Mouse (Mus musculus): ENCODE measurements around the gene Rnf43. TPM values are rescaled to one million over a fixed set of nuclear protein-coding genes. Genes with fewer than 3 reads are reported as not detected.

The Rnf43 gene
- polyA plus RNA-seq, 1 experiment from 2014 or later: 0.65 TPM

GRCm38 (mm10) chr11:87736647-87737134 is 74.2 kb downstream of the Rnf43 start:
- Histone ChIP-seq H3K36me3 (peaks cover 15% of the 10 kb centered on the region; the same call in 1 of the 2 replicates), H3K9me3 (no peaks in the 10 kb centered on the region), H3K4me3 (peak overlapping the region; percentile 91), H3K9ac (peak overlapping the region; percentile 87), H3K27ac (replicated peaks) (peak overlapping the region; percentile 79), H3K27me3 (no peaks in the 10 kb centered on the region), H3K4me2 (peak overlapping the region; percentile 82), H3K4me1 (replicated peaks) (peaks cover 20% of the 10 kb centered on the region)
- WGBS: 2% methylated on average over 31 of the region's 31 CpGs
- ATAC-seq (ENCODE audit: low FRiP score, low read depth): peak; percentile 54

GRCm38 (mm10) chr11:87737175-87737740 is 74.7 kb downstream of the Rnf43 start, which contains the start of gene Supt4a:
Gene Supt4a, plus strand, starts transcription at chr11:87737552.
- WGBS: under 1% methylated on average over 48 of the region's 57 CpGs
- Histone ChIP-seq H3K27ac (replicated peaks) (peak within 1 kb of the TSS; percentile 79), H3K4me1 (replicated peaks) (peaks cover 20% of the 10 kb centered on the region), H3K27me3 (no peaks in the 10 kb centered on the region), H3K9ac (peak within 1 kb of the TSS; percentile 87), H3K4me3 (peak within 1 kb of the TSS; percentile 91), H3K36me3 (peaks cover 18% of the 10 kb centered on the region; the same call in 1 of the 2 replicates), H3K9me3 (no peaks in the 10 kb centered on the region), H3K4me2 (peak within 1 kb of the TSS; percentile 82)
- ATAC-seq (ENCODE audit: low FRiP score, low read depth): peak; percentile 95

- peaks cover 35% of the 10 kb centered on the region for H3K36me3 ChIP-seq
- H3K4me1 ChIP-seq (replicated peaks): no peaks in the 10 kb centered on the region
- WGBS: 91% methylated on average over 3 of the region's 3 CpGs
- no peak for ATAC-seq (ENCODE audit: low FRiP score, low read depth)
- no peak overlapping the region for H3K4me2 ChIP-seq
- H3K9me3 ChIP-seq: no peaks in the 10 kb centered on the region
- H3K27me3 ChIP-seq: no peaks in the 10 kb centered on the region
- no peak overlapping the region for H3K9ac ChIP-seq
- no peak overlapping the region for H3K27ac ChIP-seq (replicated peaks)
- no peak overlapping the region for H3K4me3 ChIP-seq
Measured at GRCm38 (mm10) chr11:87743691-87744090, 81.2 kb downstream of the Rnf43 start.

- Histone ChIP-seq H3K9ac (no peak overlapping the region), H3K9me3 (no peaks in the 10 kb centered on the region), H3K27ac (replicated peaks) (no peak overlapping the region), H3K36me3 (peaks cover 27% of the 10 kb centered on the region), H3K27me3 (no peaks in the 10 kb centered on the region), H3K4me2 (no peak overlapping the region), H3K4me3 (no peak overlapping the region), H3K4me1 (replicated peaks) (no peaks in the 10 kb centered on the region)
- ATAC-seq (ENCODE audit: low FRiP score, low read depth): no peak
- WGBS: 80% methylated on average over 4 of the region's 4 CpGs
Measured at GRCm38 (mm10) chr11:87744964-87745363, 82.4 kb downstream of the Rnf43 start.

DNA sequence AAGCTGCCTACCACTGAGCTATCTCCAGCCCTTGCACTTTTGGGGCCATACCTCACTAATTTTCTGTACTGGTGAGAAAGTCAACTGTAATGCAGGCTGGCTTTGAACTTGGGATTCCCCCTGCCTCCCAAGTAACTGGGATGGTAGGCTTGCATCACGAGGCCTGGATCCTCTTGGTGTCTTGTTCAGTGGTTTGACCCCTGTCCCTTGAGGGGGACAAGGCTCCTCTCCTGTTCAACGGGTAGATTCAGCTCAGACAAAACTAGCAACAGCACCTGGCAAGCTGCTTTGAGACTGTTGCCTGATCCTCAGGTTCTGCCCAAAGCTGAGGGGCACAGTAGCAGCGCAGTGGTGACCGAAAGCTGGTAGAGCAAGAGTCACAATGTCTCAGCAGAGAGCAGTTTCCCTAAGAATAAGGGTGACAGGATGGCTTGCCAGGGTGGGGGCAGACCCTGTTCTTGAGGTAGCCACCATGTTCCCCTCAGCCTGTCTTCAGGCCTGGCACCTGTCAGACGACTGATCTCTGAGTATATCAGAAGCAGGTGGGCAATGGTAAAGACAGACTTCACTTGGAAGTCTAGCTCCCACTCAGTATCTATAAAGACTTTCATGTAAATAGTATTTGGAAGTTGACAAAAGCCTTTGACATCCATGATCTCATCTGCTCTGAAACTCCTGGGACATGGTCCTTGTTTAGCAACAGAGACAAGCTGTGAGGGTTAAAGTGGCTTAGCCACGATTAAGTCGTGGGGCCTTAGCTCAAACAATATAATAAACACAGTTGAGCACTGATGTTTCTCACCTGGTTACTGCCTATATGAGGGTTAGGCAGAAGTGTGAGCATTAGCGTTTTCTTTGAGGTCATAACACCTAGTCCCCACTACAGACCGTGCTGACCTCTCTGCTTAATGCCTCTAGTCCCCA is 83.4 kb downstream of the Rnf43 start:
- no peak overlapping the region for H3K9ac ChIP-seq
- H3K4me3 ChIP-seq: no peak overlapping the region
- no peak overlapping the region for H3K27ac ChIP-seq (replicated peaks)
- 83% methylated on average over 9 of the region's 9 CpGs for WGBS
- H3K4me1 ChIP-seq (replicated peaks): no peaks in the 10 kb centered on the region
- no peak for ATAC-seq (ENCODE audit: low FRiP score, low read depth)
- no peaks in the 10 kb centered on the region for H3K27me3 ChIP-seq
- H3K36me3 ChIP-seq: peaks cover 22% of the 10 kb centered on the region
- no peaks in the 10 kb centered on the region for H3K9me3 ChIP-seq
- no peak overlapping the region for H3K4me2 ChIP-seq

GRCm38 (mm10) chr11:87747312-87747711 is 84.8 kb downstream of the Rnf43 start:
- no peak overlapping the region for H3K4me3 ChIP-seq
- H3K9me3 ChIP-seq: no peaks in the 10 kb centered on the region
- no peak overlapping the region for H3K27ac ChIP-seq (replicated peaks)
- 84% methylated on average over 5 of the region's 5 CpGs for WGBS
- peaks cover 17% of the 10 kb centered on the region for H3K36me3 ChIP-seq
- no peak overlapping the region for H3K4me2 ChIP-seq
- ATAC-seq (ENCODE audit: low FRiP score, low read depth): no peak
- H3K27me3 ChIP-seq: no peaks in the 10 kb centered on the region
- H3K9ac ChIP-seq: no peak overlapping the region
- H3K4me1 ChIP-seq (replicated peaks): no peaks in the 10 kb centered on the region

GRCm38 (mm10) chr11:87747716-87748115 is 85.2 kb downstream of the Rnf43 start:
- Histone ChIP-seq H3K4me3 (no peak overlapping the region), H3K9ac (no peak overlapping the region), H3K4me2 (no peak overlapping the region), H3K4me1 (replicated peaks) (no peaks in the 10 kb centered on the region), H3K27me3 (no peaks in the 10 kb centered on the region), H3K9me3 (no peaks in the 10 kb centered on the region), H3K27ac (replicated peaks) (no peak overlapping the region), H3K36me3 (peaks cover 13% of the 10 kb centered on the region)
- 93% methylated on average over 7 of the region's 7 CpGs for WGBS
- no peak for ATAC-seq (ENCODE audit: low FRiP score, low read depth)

DNA sequence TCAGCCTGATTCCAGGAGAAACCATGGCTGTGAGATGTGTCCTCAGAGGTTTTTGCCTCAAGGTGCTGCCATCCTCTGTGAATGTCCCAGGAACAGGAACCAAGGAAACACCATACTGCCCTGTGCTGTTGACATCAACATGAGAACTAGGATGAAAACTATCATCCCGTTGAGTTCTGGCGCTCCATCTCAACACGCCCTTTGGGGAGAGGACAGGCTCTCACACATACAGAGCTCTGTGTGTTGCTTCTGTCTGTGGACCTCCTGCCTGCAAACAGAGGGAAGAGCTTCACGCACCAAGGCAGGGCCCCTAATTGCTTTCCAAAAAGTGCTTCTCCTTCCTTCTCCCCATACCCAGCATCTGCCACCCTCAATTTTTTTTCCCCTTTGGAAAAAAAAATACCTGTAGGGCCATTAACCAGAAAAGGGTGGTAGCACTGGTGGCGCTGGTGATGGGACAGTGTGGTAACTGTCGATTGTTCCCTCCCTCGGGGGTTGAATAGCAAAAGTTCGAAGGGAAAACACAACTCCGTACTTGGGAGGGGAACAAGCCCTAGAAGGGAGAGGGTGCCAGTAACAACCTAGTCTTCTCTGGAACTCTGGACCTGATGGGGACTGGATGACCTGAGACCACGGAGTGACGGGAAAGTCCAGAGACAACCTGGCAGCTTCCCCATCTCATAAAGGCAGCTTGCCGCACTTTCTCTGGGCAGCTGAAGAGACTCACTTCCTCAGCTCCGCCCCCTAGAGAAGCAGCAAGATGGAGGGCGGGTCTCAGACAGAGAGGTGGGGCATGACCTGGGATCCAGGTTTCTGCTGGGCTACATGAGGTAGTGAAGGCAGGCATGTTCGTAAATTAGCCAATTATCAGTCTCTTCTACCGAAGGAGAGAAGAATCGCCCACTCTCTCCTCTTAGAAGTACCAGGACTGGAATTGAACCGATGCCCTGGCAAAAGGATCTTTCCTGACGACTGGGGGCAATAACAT is 85.9 kb downstream of the Rnf43 start:
- Histone ChIP-seq H3K4me3 (no peak overlapping the region), H3K4me1 (replicated peaks) (no peaks in the 10 kb centered on the region), H3K36me3 (peaks cover 13% of the 10 kb centered on the region), H3K4me2 (no peak overlapping the region), H3K9me3 (no peaks in the 10 kb centered on the region), H3K27me3 (no peaks in the 10 kb centered on the region), H3K27ac (replicated peaks) (no peak overlapping the region), H3K9ac (no peak overlapping the region)
- ATAC-seq (ENCODE audit: low FRiP score, low read depth): no peak
- WGBS: 43% methylated on average over 19 of the region's 19 CpGs

DNA sequence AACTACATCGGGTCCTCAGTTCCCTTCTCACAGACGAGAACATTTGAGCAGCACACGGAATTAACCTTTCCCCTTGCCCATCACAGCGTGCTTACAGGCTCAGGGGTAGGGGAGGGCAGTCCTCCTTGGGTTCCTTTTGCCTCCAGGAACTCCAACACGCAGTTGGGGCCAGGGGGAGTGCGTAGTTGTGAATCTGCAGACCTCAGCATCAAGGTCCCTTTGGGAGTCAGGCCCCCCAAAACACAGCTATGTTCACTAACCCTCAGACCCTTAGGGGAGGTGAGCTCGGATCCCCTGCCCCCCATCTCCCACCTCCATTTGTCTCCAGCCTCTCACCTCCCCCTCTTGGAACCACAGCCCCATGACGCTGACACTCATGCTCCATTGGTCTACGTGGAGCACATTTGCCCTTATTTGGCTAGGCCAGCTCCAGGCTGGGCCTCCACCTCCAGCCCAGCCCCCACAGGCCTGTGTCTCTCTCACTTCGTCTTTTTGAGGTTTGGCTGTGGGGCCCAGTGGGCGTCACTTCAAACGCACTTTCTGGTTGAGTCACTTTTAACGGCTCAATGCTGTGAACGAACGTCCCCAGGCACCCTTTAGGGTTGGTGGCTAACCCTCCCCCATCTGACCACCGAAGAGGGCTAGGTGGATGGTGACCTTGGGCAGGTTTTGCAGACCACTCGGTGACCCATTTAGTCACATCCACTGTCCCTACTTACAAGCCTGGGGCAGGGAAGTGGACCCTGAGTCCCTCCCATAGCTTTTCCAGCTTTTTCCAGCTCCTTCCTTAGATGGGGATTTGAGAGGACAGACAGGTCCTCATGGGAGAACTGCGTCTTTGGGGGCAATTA is 86.9 kb downstream of the Rnf43 start:
- Histone ChIP-seq H3K4me2 (no peak overlapping the region), H3K27ac (replicated peaks) (no peak overlapping the region), H3K9me3 (no peaks in the 10 kb centered on the region), H3K27me3 (no peaks in the 10 kb centered on the region), H3K36me3 (peaks cover 3% of the 10 kb centered on the region; the same call in 1 of the 2 replicates), H3K4me1 (replicated peaks) (no peaks in the 10 kb centered on the region), H3K9ac (no peak overlapping the region), H3K4me3 (no peak overlapping the region)
- WGBS: 64% methylated on average over 18 of the region's 18 CpGs
- no peak for ATAC-seq (ENCODE audit: low FRiP score, low read depth)

GRCm38 (mm10) chr11:87750043-87750421 is 87.5 kb downstream of the Rnf43 start:
- no peak overlapping the region for H3K4me3 ChIP-seq
- no peaks in the 10 kb centered on the region for H3K27me3 ChIP-seq
- no peaks in the 10 kb centered on the region for H3K9me3 ChIP-seq
- no peak overlapping the region for H3K9ac ChIP-seq
- H3K4me1 ChIP-seq (replicated peaks): no peaks in the 10 kb centered on the region
- no peaks in the 10 kb centered on the region for H3K36me3 ChIP-seq
- H3K4me2 ChIP-seq: no peak overlapping the region
- WGBS: 81% methylated on average over 11 of the region's 11 CpGs
- no peak for ATAC-seq (ENCODE audit: low FRiP score, low read depth)
- no peak overlapping the region for H3K27ac ChIP-seq (replicated peaks)

DNA sequence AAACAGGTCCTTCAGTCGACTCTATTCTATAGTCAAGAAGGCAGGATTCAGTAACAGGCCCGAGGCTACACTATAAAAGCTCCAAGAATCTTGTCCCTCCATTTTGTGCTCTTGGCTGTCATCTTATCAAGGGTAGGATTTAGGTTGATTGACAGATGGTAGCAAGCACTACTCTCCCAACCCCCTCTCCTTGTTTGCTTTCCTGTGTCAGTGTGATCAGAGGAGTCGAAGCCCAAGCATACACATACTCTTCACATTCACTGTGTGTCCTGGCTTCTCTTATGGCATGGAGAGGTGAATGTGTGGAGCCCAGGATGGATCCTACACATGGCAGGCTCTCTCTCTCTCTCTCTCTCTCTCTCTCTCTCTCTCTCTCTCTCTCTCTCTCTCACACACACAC is 88.0 kb downstream of the Rnf43 start:
- ATAC-seq (ENCODE audit: low FRiP score, low read depth): no peak
- Histone ChIP-seq H3K36me3 (no peaks in the 10 kb centered on the region), H3K9me3 (no peaks in the 10 kb centered on the region), H3K4me3 (no peak overlapping the region), H3K9ac (no peak overlapping the region), H3K4me2 (no peak overlapping the region), H3K27me3 (no peaks in the 10 kb centered on the region), H3K27ac (replicated peaks) (no peak overlapping the region), H3K4me1 (replicated peaks) (no peaks in the 10 kb centered on the region)
- 80% methylated on average over 3 of the region's 3 CpGs for WGBS
